Mouse (Mus musculus) forebrain, embryonic 15.5 days (tissue): ENCODE data around the gene Iscu. TPM values are rescaled to one million over a fixed set of nuclear protein-coding genes. Genes with fewer than 3 reads are reported as not detected.
A peak's percentile ranks its signal among the peaks of the same experiment; 100 is the strongest.
"Not testable (repeated sequence)": the region's sequence is repeated elsewhere in the genome, so short reads cannot be mapped to it uniquely, and the experiment has no call there.

Experiments used
- ATAC-seq: fragments of 200-750 bp; cut with Nextera tagmentation; replicated peaks from 2 replicates; pipeline ENCODE4 v1.8.0; 2017; ENCODE audit warnings: mild to moderate bottlenecking, moderate TSS enrichment, moderate library complexity
- H3K27ac ChIP-seq: fragments of 300-500 bp; sonication (generic); replicated peaks from 2 replicates; pipeline ENCODE4 v1.5.1; 2015; ENCODE audit warnings: mild to moderate bottlenecking, inconsistent platforms
- H3K27me3 ChIP-seq: fragments of 300-500 bp; sonication (generic); 2 replicates; pipeline ENCODE4 v1.6.1; 2015; ENCODE audit warnings: inconsistent platforms
- H3K36me3 ChIP-seq: fragments of 300-500 bp; sonication (generic); 2 replicates; pipeline ENCODE4 v1.6.1; 2015; ENCODE audit warnings: mild to moderate bottlenecking, inconsistent platforms
- H3K4me1 ChIP-seq: fragments of 300-500 bp; sonication (generic); 2 replicates; pipeline ENCODE4 v1.6.1; 2015; ENCODE audit warnings: inconsistent platforms
- H3K4me2 ChIP-seq: fragments of 300-500 bp; sonication (generic); replicated peaks from 2 replicates; pipeline ENCODE4 v1.6.1; 2015; ENCODE audit warnings: mild to moderate bottlenecking, inconsistent platforms
- H3K4me3 ChIP-seq: fragments of 300-500 bp; sonication (generic); 2 replicates; pipeline ENCODE4 v1.5.1; 2015; ENCODE audit warnings: mild to moderate bottlenecking, inconsistent platforms
- H3K9ac ChIP-seq: fragments of 300-500 bp; sonication (generic); replicated peaks from 2 replicates; pipeline ENCODE4 v1.6.1; 2015; ENCODE audit warnings: mild to moderate bottlenecking, inconsistent platforms
- H3K9me3 ChIP-seq: fragments of 300-500 bp; sonication (generic); 2 replicates; pipeline ENCODE4 v1.6.1; 2016; ENCODE audit warnings: inconsistent platforms
- WGBS: fragments of 180-500 bp; shearing (Covaris S2); methylation state at CpG from one replicate; pipeline ENCODE4 v1.1.7; 2015; ENCODE audit warnings: mixed read lengths; 5-methylcytosine and 5-hydroxymethylcytosine counted together
- polyA plus RNA-seq: library from polyadenylated mRNA; unstranded; fragments of >200 nt; fragmentation: Nextera tagmentation; extraction: Ambion mirVana; gene quantifications from 2 replicates; pipeline ENCODE4 v1.2.1, GENCODE M21; 2015

Gene Iscu
- polyA plus RNA-seq, 1 experiment from 2014 or later = 94.1 TPM

- no peak for ATAC-seq
- H3K27me3 ChIP-seq = no peaks in the 10 kb centered on the region
- WGBS = 9% methylated on average over 13 of the region's 13 CpGs
- no peaks in the 10 kb centered on the region for H3K9me3 ChIP-seq
- H3K4me3 ChIP-seq = no peak overlapping the region
- no peak overlapping the region for H3K4me2 ChIP-seq
- H3K4me1 ChIP-seq = peaks cover 7% of the 10 kb centered on the region
- H3K9ac ChIP-seq = no peak overlapping the region
- no peaks in the 10 kb centered on the region for H3K36me3 ChIP-seq
- no peak overlapping the region for H3K27ac ChIP-seq
These were observed 24.0 kb downstream of the Iscu start for GRCm38 (mm10) chr5:113796401-113797148.

- Histone ChIP-seq H3K4me3 (no peak overlapping the region), H3K4me2 (no peak overlapping the region), H3K9me3 (no peaks in the 10 kb centered on the region), H3K27ac (no peak overlapping the region), H3K9ac (no peak overlapping the region), H3K4me1 (peaks cover 7% of the 10 kb centered on the region), H3K36me3 (no peaks in the 10 kb centered on the region), H3K27me3 (no peaks in the 10 kb centered on the region)
- ATAC-seq = no peak
- WGBS = 11% methylated on average over 19 of the region's 19 CpGs
These were observed 24.8 kb downstream of the Iscu start for GRCm38 (mm10) chr5:113797149-113797882.

GRCm38 (mm10) chr5:113798525-113798924 lies 26.0 kb downstream of the Iscu start:
- Histone ChIP-seq H3K36me3 (no peaks in the 10 kb centered on the region), H3K4me2 (no peak overlapping the region), H3K27me3 (no peaks in the 10 kb centered on the region), H3K4me3 (no peak overlapping the region), H3K4me1 (peaks cover 7% of the 10 kb centered on the region), H3K9ac (no peak overlapping the region), H3K27ac (no peak overlapping the region), H3K9me3 (no peaks in the 10 kb centered on the region)
- WGBS = 89% methylated on average over 9 of the region's 9 CpGs
- ATAC-seq = no peak

- no peak; the same call in 1 of the 2 replicates for ATAC-seq
These were observed 27.1 kb downstream of the Iscu start for GRCm38 (mm10) chr5:113799691-113800090.

GRCm38 (mm10) chr5:113800280-113800679 lies 27.7 kb downstream of the Iscu start, which contains the start of gene Tmem119:
Gene Tmem119, minus strand, starts transcription at chr5:113800516.
- no peak within 1 kb of the TSS for H3K9ac ChIP-seq
- no peak within 1 kb of the TSS for H3K4me3 ChIP-seq
- H3K9me3 ChIP-seq = no peaks in the 10 kb centered on the region
- 0% methylated on average over 11 of the region's 11 CpGs for WGBS
- no peaks in the 10 kb centered on the region for H3K27me3 ChIP-seq
- no peak within 1 kb of the TSS for H3K27ac ChIP-seq
- peaks cover 7% of the 10 kb centered on the region for H3K4me1 ChIP-seq
- no peak within 1 kb of the TSS for H3K4me2 ChIP-seq
- no peaks in the 10 kb centered on the region for H3K36me3 ChIP-seq
- ATAC-seq = peak; percentile 78

More at GRCm38 (mm10) chr5:113799691-113800090, 27.1 kb downstream of the Iscu start:
- no peak overlapping the region for H3K4me2 ChIP-seq
- no peaks in the 10 kb centered on the region for H3K27me3 ChIP-seq
- H3K4me1 ChIP-seq = peaks cover 7% of the 10 kb centered on the region
- H3K9me3 ChIP-seq = no peaks in the 10 kb centered on the region
- no peaks in the 10 kb centered on the region for H3K36me3 ChIP-seq
- no peak overlapping the region for H3K27ac ChIP-seq
- no peak overlapping the region for H3K9ac ChIP-seq
- H3K4me3 ChIP-seq = no peak overlapping the region
- 54% methylated on average over 5 of the region's 5 CpGs for WGBS

GRCm38 (mm10) chr5:113804395-113804966 lies 31.9 kb downstream of the Iscu start:
- ATAC-seq = no peak

GRCm38 (mm10) chr5:113805301-113805700 lies 32.8 kb downstream of the Iscu start:
- no peaks in the 10 kb centered on the region for H3K36me3 ChIP-seq
- no peaks in the 10 kb centered on the region for H3K27me3 ChIP-seq
- no peak for ATAC-seq
- H3K4me3 ChIP-seq = no peak overlapping the region
- H3K27ac ChIP-seq = no peak overlapping the region
- H3K4me1 ChIP-seq = peaks cover 4% of the 10 kb centered on the region
- H3K4me2 ChIP-seq = no peak overlapping the region
- no peaks in the 10 kb centered on the region for H3K9me3 ChIP-seq
- 92% methylated on average over 9 of the region's 9 CpGs for WGBS
- H3K9ac ChIP-seq = no peak overlapping the region

More at GRCm38 (mm10) chr5:113804395-113804966, 31.9 kb downstream of the Iscu start:
- H3K27me3 ChIP-seq = no peaks in the 10 kb centered on the region
- 65% methylated on average over 7 of the region's 7 CpGs for WGBS
- no peaks in the 10 kb centered on the region for H3K9me3 ChIP-seq
- H3K36me3 ChIP-seq = no peaks in the 10 kb centered on the region
- no peak overlapping the region for H3K27ac ChIP-seq
- H3K9ac ChIP-seq = no peak overlapping the region
- H3K4me1 ChIP-seq = peaks cover 7% of the 10 kb centered on the region
- H3K4me2 ChIP-seq = no peak overlapping the region
- H3K4me3 ChIP-seq = no peak overlapping the region

- Histone ChIP-seq H3K4me1 (no peaks in the 10 kb centered on the region), H3K4me2 (no peak overlapping the region), H3K4me3 (no peak overlapping the region), H3K27ac (no peak overlapping the region), H3K9ac (no peak overlapping the region), H3K27me3 (no peaks in the 10 kb centered on the region), H3K36me3 (no peaks in the 10 kb centered on the region), H3K9me3 (no peaks in the 10 kb centered on the region)
- 48% methylated on average over 10 of the region's 10 CpGs for WGBS
- no peak for ATAC-seq
These were observed 33.9 kb downstream of the Iscu start for GRCm38 (mm10) chr5:113806414-113806813.

GRCm38 (mm10) chr5:113807712-113808111 lies 35.2 kb downstream of the Iscu start:
- no peaks in the 10 kb centered on the region for H3K27me3 ChIP-seq
- H3K27ac ChIP-seq = no peak overlapping the region
- H3K9me3 ChIP-seq = no peaks in the 10 kb centered on the region
- no peaks in the 10 kb centered on the region for H3K4me1 ChIP-seq
- no peaks in the 10 kb centered on the region for H3K36me3 ChIP-seq
- WGBS = 69% methylated on average over 9 of the region's 9 CpGs
- no peak overlapping the region for H3K9ac ChIP-seq
- no peak overlapping the region for H3K4me3 ChIP-seq
- no peak overlapping the region for H3K4me2 ChIP-seq
- ATAC-seq = no peak

GRCm38 (mm10) chr5:113808177-113808576 lies 35.6 kb downstream of the Iscu start:
- no peak overlapping the region for H3K4me3 ChIP-seq
- H3K36me3 ChIP-seq = no peaks in the 10 kb centered on the region
- H3K9me3 ChIP-seq = no peaks in the 10 kb centered on the region
- H3K27me3 ChIP-seq = no peaks in the 10 kb centered on the region
- no peak overlapping the region for H3K4me2 ChIP-seq
- ATAC-seq = no peak
- H3K4me1 ChIP-seq = no peaks in the 10 kb centered on the region
- 89% methylated on average over 2 of the region's 2 CpGs for WGBS
- H3K9ac ChIP-seq = no peak overlapping the region
- no peak overlapping the region for H3K27ac ChIP-seq

- H3K27ac ChIP-seq = no peak overlapping the region
- no peaks in the 10 kb centered on the region for H3K27me3 ChIP-seq
- H3K4me2 ChIP-seq = no peak overlapping the region
- 93% methylated on average over 4 of the region's 4 CpGs for WGBS
- ATAC-seq = no peak
- no peak overlapping the region for H3K4me3 ChIP-seq
- no peaks in the 10 kb centered on the region for H3K36me3 ChIP-seq
- no peaks in the 10 kb centered on the region for H3K9me3 ChIP-seq
- H3K4me1 ChIP-seq = no peaks in the 10 kb centered on the region
- no peak overlapping the region for H3K9ac ChIP-seq
These were observed 37.6 kb downstream of the Iscu start for GRCm38 (mm10) chr5:113810111-113810510.

- H3K4me3 ChIP-seq, ATAC-seq, H3K27me3 ChIP-seq, H3K4me1 ChIP-seq, H3K9ac ChIP-seq, H3K36me3 ChIP-seq, H3K9me3 ChIP-seq, H3K4me2 ChIP-seq, H3K27ac ChIP-seq: not testable (repeated sequence)
- 22% methylated on average over 11 of the region's 12 CpGs for WGBS
These were observed 39.4 kb downstream of the Iscu start for GRCm38 (mm10) chr5:113811824-113812420.
